Mouse (Mus musculus) olfactory bulb, adult 2 months (tissue): ENCODE data around the gene Ell. TPM values are rescaled to one million over a fixed set of nuclear protein-coding genes. Genes with fewer than 3 reads are reported as not detected.

ENCODE experiments used
- H3K27ac ChIP-seq: fragments of 200-500 bp; 2 replicates; pipeline ENCODE4 v1.5.1; 2012; ENCODE audit warnings: low read depth, low read length; ENCODE audit not compliant: insufficient read depth
- H3K4me1 ChIP-seq: fragments of 200-500 bp; 2 replicates; pipeline ENCODE4 v1.6.1; 2012; ENCODE audit warnings: low read length; ENCODE audit not compliant: control insufficient read depth, insufficient read depth
- H3K4me3 ChIP-seq: fragments of 200-500 bp; 2 replicates; pipeline ENCODE4 v1.5.1; 2012; ENCODE audit warnings: mild to moderate bottlenecking, low read depth, low read length, moderate library complexity; ENCODE audit not compliant: insufficient read depth
- CTCF ChIP-seq: fragments of 200-500 bp; IDR thresholded peaks from 2 replicates; pipeline ENCODE4 v1.5.1; 2012; ENCODE audit warnings: low read depth, mild to moderate bottlenecking, low read length, moderate library complexity; ENCODE audit not compliant: insufficient read depth
- POLR2A ChIP-seq: fragments of 200-500 bp; IDR thresholded peaks from 2 replicates; pipeline ENCODE4 v1.6.1; 2012; ENCODE audit warnings: mild to moderate bottlenecking, low read depth, low read length, moderate library complexity; ENCODE audit not compliant: insufficient read depth
- WGBS: fragments of 180-500 bp; shearing (Covaris S2); methylation state at CpG from one replicate; pipeline ENCODE4 v1.1.7; 2018; 5-methylcytosine and 5-hydroxymethylcytosine counted together
- polyA plus RNA-seq: library from polyadenylated mRNA; stranded (reverse); fragments of >200 nt; gene quantifications from 2 replicates; pipeline ENCODE4 v1.2.4, GENCODE M21; 2012; ENCODE audit warnings: low replicate concordance; ENCODE audit not compliant: missing spikeins, insufficient read depth, insufficient read length

Gene Ell
- polyA plus RNA-seq, 1 experiment, result not detected

GRCm38 (mm10) chr8:70610796-70611771, 71.8 kb downstream of the Ell start:
- TF ChIP-seq CTCF, result peak; percentile 82
- no peak for TF ChIP-seq POLR2A
- H3K27ac ChIP-seq, result peak overlapping the region; percentile 76
- peak overlapping the region; percentile 36 for H3K4me3 ChIP-seq
- 1% methylated on average over 54 of the region's 54 CpGs for WGBS
- peaks cover 52% of the 10 kb centered on the region for H3K4me1 ChIP-seq

GRCm38 (mm10) chr8:70611849-70612248, 72.6 kb downstream of the Ell start:
- WGBS, result 1% methylated on average over 6 of the region's 6 CpGs
- H3K27ac ChIP-seq, result peak overlapping the region; percentile 72
- peak overlapping the region; percentile 36 for H3K4me3 ChIP-seq
- peaks cover 44% of the 10 kb centered on the region for H3K4me1 ChIP-seq
- peak; percentile 79 for TF ChIP-seq CTCF
- no peak for TF ChIP-seq POLR2A

- H3K4me3 ChIP-seq, result no peak overlapping the region
- TF ChIP-seq POLR2A (no peak), CTCF (no peak)
- 4% methylated on average over 1 of the region's 1 CpGs for WGBS
Observed at GRCm38 (mm10) chr8:70613763-70614162, 74.5 kb downstream of the Ell start.

GRCm38 (mm10) chr8:70614469-70614868, 75.2 kb downstream of the Ell start:
- H3K4me3 ChIP-seq, result no peak overlapping the region
- no peak for TF ChIP-seq POLR2A
- TF ChIP-seq CTCF, result no peak
- WGBS, result 74% methylated on average over 5 of the region's 5 CpGs

More at GRCm38 (mm10) chr8:70613763-70614162, 74.5 kb downstream of the Ell start:
- Histone ChIP-seq H3K27ac (no peak overlapping the region), H3K4me1 (peaks cover 29% of the 10 kb centered on the region)

GRCm38 (mm10) chr8:70615281-70615680, 76.0 kb downstream of the Ell start:
- TF ChIP-seq CTCF (no peak), POLR2A (no peak)
- 94% methylated on average over 8 of the region's 8 CpGs for WGBS
- Histone ChIP-seq H3K4me3 (no peak overlapping the region), H3K27ac (no peak overlapping the region), H3K4me1 (peaks cover 14% of the 10 kb centered on the region)

More at GRCm38 (mm10) chr8:70614469-70614868, 75.2 kb downstream of the Ell start:
- no peak overlapping the region for H3K27ac ChIP-seq
- H3K4me1 ChIP-seq, result peaks cover 21% of the 10 kb centered on the region

- 96% methylated on average over 3 of the region's 3 CpGs for WGBS
- Histone ChIP-seq H3K27ac (no peak within 1 kb of the TSS), H3K4me3 (no peak within 1 kb of the TSS), H3K4me1 (peaks cover 12% of the 10 kb centered on the region)
- TF ChIP-seq POLR2A (no peak), CTCF (no peak)
Observed at GRCm38 (mm10) chr8:70615894-70616293, 76.6 kb downstream of the Ell start, which contains the start of gene Lrrc25. TSS of gene Lrrc25 (plus strand) at chr8:70616155.

- 73% methylated on average over 11 of the region's 11 CpGs for WGBS
- Histone ChIP-seq H3K27ac (no peak overlapping the region), H3K4me3 (no peak overlapping the region), H3K4me1 (peaks cover 4% of the 10 kb centered on the region)
- no peak for TF ChIP-seq POLR2A
- TF ChIP-seq CTCF, result no peak
Observed at GRCm38 (mm10) chr8:70616645-70617044, 77.4 kb downstream of the Ell start.

GRCm38 (mm10) chr8:70617985-70618384, 78.7 kb downstream of the Ell start:
- peaks cover 3% of the 10 kb centered on the region; the same call in 1 of the 2 replicates for H3K4me1 ChIP-seq
- WGBS, result 85% methylated on average over 11 of the region's 11 CpGs
- no peak for TF ChIP-seq POLR2A
- TF ChIP-seq CTCF, result no peak
- H3K4me3 ChIP-seq, result no peak overlapping the region
- no peak overlapping the region for H3K27ac ChIP-seq

- Histone ChIP-seq H3K4me3 (no peak overlapping the region), H3K4me1 (peaks cover 3% of the 10 kb centered on the region; the same call in 1 of the 2 replicates), H3K27ac (no peak overlapping the region)
- no peak for TF ChIP-seq POLR2A
- TF ChIP-seq CTCF, result no peak
- 51% methylated on average over 9 of the region's 9 CpGs for WGBS
Observed at GRCm38 (mm10) chr8:70618888-70619334, 79.7 kb downstream of the Ell start.
